Mouse (Mus musculus): ENCODE results near the gene Guca1a.

DNA sequence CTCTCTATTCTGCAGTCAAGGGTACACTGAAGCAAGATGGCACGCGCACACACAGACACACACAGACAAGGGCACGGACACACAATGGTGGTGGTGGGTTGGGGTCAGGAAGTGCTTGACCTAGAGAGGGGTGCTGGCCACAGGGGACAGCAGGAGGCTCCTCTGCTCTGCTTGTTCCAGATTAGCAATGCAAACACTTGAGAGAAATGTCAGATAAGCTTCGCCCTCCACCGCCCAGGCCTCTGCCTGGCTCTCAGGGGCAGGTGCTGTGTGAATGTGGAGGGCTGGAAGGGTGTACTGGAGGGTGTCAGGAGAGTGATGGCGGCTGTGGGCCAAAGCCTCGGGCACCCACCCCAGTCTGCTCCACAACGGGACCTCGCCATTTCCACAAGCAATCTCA lies 45.6 kb upstream of the Guca1a start:
- TF ChIP-seq POLR2A (IDR thresholded peaks at IDR 0.05; ENCODE audit: low read depth, low read length): no peak
- no peak for TF ChIP-seq CTCF (IDR thresholded peaks at IDR 0.05; ENCODE audit: extremely low read depth, insufficient read length, insufficient replicate concordance, low read depth, low read length)

Data from small intestine, adult 2 months (tissue).